Mouse (Mus musculus): ENCODE data around the gene 1700020N01Rik. TPM values are rescaled to one million over a fixed set of nuclear protein-coding genes. Genes with fewer than 3 reads are reported as not detected.

Gene 1700020N01Rik
- polyA plus RNA-seq, 1 experiment from 2014 or later: not detected

- ATAC-seq (ENCODE audit: low FRiP score) (no peak), DNase-seq (ENCODE audit: low spot score) (no peak)
- Histone ChIP-seq H3K4me2 (replicated peaks) (no peak overlapping the region), H3K27me3 (ENCODE audit: control insufficient read depth, insufficient read depth, low read length) (no peaks in the 10 kb centered on the region), H3K9ac (no peak overlapping the region), H3K27ac (no peak overlapping the region), H3K4me3 (replicated peaks; ENCODE audit: low read length) (no peak overlapping the region), H3K9me3 (ENCODE audit: control insufficient read depth, low read length) (no peaks in the 10 kb centered on the region), H3K36me3 (replicated peaks; ENCODE audit: control insufficient read depth, insufficient read depth) (no peaks in the 10 kb centered on the region), H3K4me1 (replicated peaks; ENCODE audit: control insufficient read depth, insufficient read depth, low read length) (peaks cover 7% of the 10 kb centered on the region; the same call in 1 of the 2 replicates)
- WGBS: 93% methylated on average over 1 of the region's 1 CpGs
Measured at GRCm38 (mm10) chr10:21561181-21561580, 31.8 kb upstream of the 1700020N01Rik start.

- DNase-seq (ENCODE audit: low spot score) (no peak), ATAC-seq (ENCODE audit: low FRiP score) (no peak)
- Histone ChIP-seq H3K9ac (no peak overlapping the region), H3K4me2 (replicated peaks) (no peak overlapping the region), H3K4me3 (replicated peaks; ENCODE audit: low read length) (no peak overlapping the region), H3K4me1 (replicated peaks; ENCODE audit: control insufficient read depth, insufficient read depth, low read length) (peaks cover 7% of the 10 kb centered on the region; the same call in 1 of the 2 replicates), H3K9me3 (ENCODE audit: control insufficient read depth, low read length) (no peaks in the 10 kb centered on the region), H3K27ac (no peak overlapping the region), H3K27me3 (ENCODE audit: control insufficient read depth, insufficient read depth, low read length) (no peaks in the 10 kb centered on the region), H3K36me3 (replicated peaks; ENCODE audit: control insufficient read depth, insufficient read depth) (no peaks in the 10 kb centered on the region)
- 93% methylated on average over 2 of the region's 2 CpGs for WGBS
Measured at GRCm38 (mm10) chr10:21563446-21563845, 29.5 kb upstream of the 1700020N01Rik start.

- H3K27me3 ChIP-seq (ENCODE audit: control insufficient read depth, insufficient read depth, low read length): no peaks in the 10 kb centered on the region
- no peak overlapping the region for H3K27ac ChIP-seq
- no peaks in the 10 kb centered on the region for H3K36me3 ChIP-seq (replicated peaks; ENCODE audit: control insufficient read depth, insufficient read depth)
- DNase-seq (ENCODE audit: low spot score) (no peak), ATAC-seq (ENCODE audit: low FRiP score) (no peak)
- H3K4me2 ChIP-seq (replicated peaks): no peak overlapping the region
- H3K4me1 ChIP-seq (replicated peaks; ENCODE audit: control insufficient read depth, insufficient read depth, low read length): peaks cover 7% of the 10 kb centered on the region; the same call in 1 of the 2 replicates
- no peaks in the 10 kb centered on the region for H3K9me3 ChIP-seq (ENCODE audit: control insufficient read depth, low read length)
- H3K9ac ChIP-seq: no peak overlapping the region
- WGBS: 86% methylated on average over 5 of the region's 5 CpGs
- no peak overlapping the region for H3K4me3 ChIP-seq (replicated peaks; ENCODE audit: low read length)
Measured at GRCm38 (mm10) chr10:21564189-21564588, 28.8 kb upstream of the 1700020N01Rik start.

- Histone ChIP-seq H3K36me3 (replicated peaks; ENCODE audit: control insufficient read depth, insufficient read depth) (no peaks in the 10 kb centered on the region), H3K9me3 (ENCODE audit: control insufficient read depth, low read length) (no peaks in the 10 kb centered on the region), H3K27ac (no peak overlapping the region), H3K4me1 (replicated peaks; ENCODE audit: control insufficient read depth, insufficient read depth, low read length) (no peaks in the 10 kb centered on the region), H3K9ac (no peak overlapping the region), H3K4me2 (replicated peaks) (no peak overlapping the region), H3K4me3 (replicated peaks; ENCODE audit: low read length) (no peak overlapping the region), H3K27me3 (ENCODE audit: control insufficient read depth, insufficient read depth, low read length) (no peaks in the 10 kb centered on the region)
- ATAC-seq (ENCODE audit: low FRiP score): no peak
- DNase-seq (ENCODE audit: low spot score): no peak
- WGBS: 95% methylated on average over 1 of the region's 1 CpGs
Measured at GRCm38 (mm10) chr10:21566074-21566473, 26.9 kb upstream of the 1700020N01Rik start.

GRCm38 (mm10) chr10:21571615-21572014 is 21.3 kb upstream of the 1700020N01Rik start:
- H3K4me2 ChIP-seq (replicated peaks): no peak overlapping the region
- WGBS: 86% methylated on average over 4 of the region's 4 CpGs
- DNase-seq (ENCODE audit: low spot score) (no peak), ATAC-seq (ENCODE audit: low FRiP score) (no peak)
- H3K36me3 ChIP-seq (replicated peaks; ENCODE audit: control insufficient read depth, insufficient read depth): no peaks in the 10 kb centered on the region
- no peaks in the 10 kb centered on the region for H3K27me3 ChIP-seq (ENCODE audit: control insufficient read depth, insufficient read depth, low read length)
- H3K4me1 ChIP-seq (replicated peaks; ENCODE audit: control insufficient read depth, insufficient read depth, low read length): no peaks in the 10 kb centered on the region
- no peak overlapping the region for H3K4me3 ChIP-seq (replicated peaks; ENCODE audit: low read length)
- H3K9ac ChIP-seq: no peak overlapping the region
- no peak overlapping the region for H3K27ac ChIP-seq
- H3K9me3 ChIP-seq (ENCODE audit: control insufficient read depth, low read length): no peaks in the 10 kb centered on the region

GRCm38 (mm10) chr10:21573713-21574112 is 19.2 kb upstream of the 1700020N01Rik start:
- Histone ChIP-seq H3K9me3 (ENCODE audit: control insufficient read depth, low read length) (no peaks in the 10 kb centered on the region), H3K36me3 (replicated peaks; ENCODE audit: control insufficient read depth, insufficient read depth) (no peaks in the 10 kb centered on the region), H3K27ac (no peak overlapping the region), H3K4me2 (replicated peaks) (no peak overlapping the region), H3K27me3 (ENCODE audit: control insufficient read depth, insufficient read depth, low read length) (no peaks in the 10 kb centered on the region), H3K4me1 (replicated peaks; ENCODE audit: control insufficient read depth, insufficient read depth, low read length) (no peaks in the 10 kb centered on the region), H3K9ac (no peak overlapping the region), H3K4me3 (replicated peaks; ENCODE audit: low read length) (no peak overlapping the region)
- WGBS: 70% methylated on average over 4 of the region's 4 CpGs
- no peak for DNase-seq (ENCODE audit: low spot score)
- no peak for ATAC-seq (ENCODE audit: low FRiP score)

GRCm38 (mm10) chr10:21575806-21576378 is 17.1 kb upstream of the 1700020N01Rik start:
- Histone ChIP-seq H3K9ac (no peak overlapping the region), H3K9me3 (ENCODE audit: control insufficient read depth, low read length) (no peaks in the 10 kb centered on the region), H3K27me3 (ENCODE audit: control insufficient read depth, insufficient read depth, low read length) (no peaks in the 10 kb centered on the region), H3K36me3 (replicated peaks; ENCODE audit: control insufficient read depth, insufficient read depth) (no peaks in the 10 kb centered on the region), H3K4me1 (replicated peaks; ENCODE audit: control insufficient read depth, insufficient read depth, low read length) (no peaks in the 10 kb centered on the region), H3K4me3 (replicated peaks; ENCODE audit: low read length) (no peak overlapping the region), H3K27ac (no peak overlapping the region), H3K4me2 (replicated peaks) (no peak overlapping the region)
- DNase-seq (ENCODE audit: low spot score) (no peak), ATAC-seq (ENCODE audit: low FRiP score) (no peak)
- WGBS: 80% methylated on average over 11 of the region's 11 CpGs

- no peak overlapping the region for H3K4me2 ChIP-seq (replicated peaks)
- H3K27me3 ChIP-seq (ENCODE audit: control insufficient read depth, insufficient read depth, low read length): no peaks in the 10 kb centered on the region
- H3K36me3 ChIP-seq (replicated peaks; ENCODE audit: control insufficient read depth, insufficient read depth): no peaks in the 10 kb centered on the region
- no peak overlapping the region for H3K27ac ChIP-seq
- ATAC-seq (ENCODE audit: low FRiP score): no peak
- no peak overlapping the region for H3K4me3 ChIP-seq (replicated peaks; ENCODE audit: low read length)
- WGBS: 95% methylated on average over 6 of the region's 6 CpGs
- no peaks in the 10 kb centered on the region for H3K9me3 ChIP-seq (ENCODE audit: control insufficient read depth, low read length)
- no peaks in the 10 kb centered on the region for H3K4me1 ChIP-seq (replicated peaks; ENCODE audit: control insufficient read depth, insufficient read depth, low read length)
- H3K9ac ChIP-seq: no peak overlapping the region
- no peak for DNase-seq (ENCODE audit: low spot score)
Measured at GRCm38 (mm10) chr10:21577798-21578197, 15.1 kb upstream of the 1700020N01Rik start.

GRCm38 (mm10) chr10:21581546-21581945 is 11.4 kb upstream of the 1700020N01Rik start:
- Histone ChIP-seq H3K4me3 (replicated peaks; ENCODE audit: low read length) (no peak overlapping the region), H3K36me3 (replicated peaks; ENCODE audit: control insufficient read depth, insufficient read depth) (no peaks in the 10 kb centered on the region), H3K9me3 (ENCODE audit: control insufficient read depth, low read length) (no peaks in the 10 kb centered on the region), H3K27me3 (ENCODE audit: control insufficient read depth, insufficient read depth, low read length) (no peaks in the 10 kb centered on the region), H3K4me2 (replicated peaks) (no peak overlapping the region), H3K27ac (no peak overlapping the region), H3K4me1 (replicated peaks; ENCODE audit: control insufficient read depth, insufficient read depth, low read length) (no peaks in the 10 kb centered on the region), H3K9ac (no peak overlapping the region)
- DNase-seq (ENCODE audit: low spot score) (no peak), ATAC-seq (ENCODE audit: low FRiP score) (no peak)
- WGBS: 98% methylated on average over 1 of the region's 1 CpGs

GRCm38 (mm10) chr10:21587041-21587440 is 5.9 kb upstream of the 1700020N01Rik start:
- WGBS: 81% methylated on average over 2 of the region's 2 CpGs
- Histone ChIP-seq H3K4me1 (replicated peaks; ENCODE audit: control insufficient read depth, insufficient read depth, low read length) (no peaks in the 10 kb centered on the region), H3K4me3 (replicated peaks; ENCODE audit: low read length) (no peak overlapping the region), H3K27ac (no peak overlapping the region), H3K36me3 (replicated peaks; ENCODE audit: control insufficient read depth, insufficient read depth) (no peaks in the 10 kb centered on the region), H3K27me3 (ENCODE audit: control insufficient read depth, insufficient read depth, low read length) (no peaks in the 10 kb centered on the region), H3K9me3 (ENCODE audit: control insufficient read depth, low read length) (no peaks in the 10 kb centered on the region), H3K9ac (no peak overlapping the region), H3K4me2 (replicated peaks) (no peak overlapping the region)
- DNase-seq (ENCODE audit: low spot score): no peak
- ATAC-seq (ENCODE audit: low FRiP score): no peak

All from hindbrain, embryonic 14.5 days (tissue).